Mouse (Mus musculus) liver, embryonic 14.5 days (tissue): Measurements from ENCODE around the gene Mrps23. TPM values are rescaled to one million over a fixed set of nuclear protein-coding genes. Genes with fewer than 3 reads are reported as not detected.

Experiments
- ATAC-seq: fragments of 200-750 bp; cut with Nextera tagmentation; 2 replicates; pipeline ENCODE4 v1.8.0; 2017; ENCODE audit warnings: moderate number of reproducible peaks, mild to moderate bottlenecking, moderate library complexity; ENCODE audit not compliant: insufficient read depth
- DNase-seq, 3 experiments: peaks; one replicate each; pipeline ENCODE4 v3.0.0-alpha.2; 2012 to 2013; ENCODE audit warnings: low read depth in 3 of 3, low spot score in 3 of 3
- H3K27ac ChIP-seq: fragments of 300-500 bp; sonication (generic); 2 replicates; pipeline ENCODE4 v1.5.1; 2014; ENCODE audit warnings: moderate library complexity, mild to moderate bottlenecking, control low read depth, inconsistent platforms
- H3K27me3 ChIP-seq: fragments of 300-500 bp; sonication (generic); 2 replicates; pipeline ENCODE4 v1.6.1; 2014; ENCODE audit warnings: mild to moderate bottlenecking, low read length, moderate library complexity; ENCODE audit not compliant: control insufficient read depth, insufficient read depth
- H3K36me3 ChIP-seq: fragments of 300-500 bp; sonication (generic); replicated peaks from 2 replicates; pipeline ENCODE4 v1.6.1; 2014; ENCODE audit warnings: low read depth; ENCODE audit not compliant: control insufficient read depth, insufficient read depth
- H3K4me1 ChIP-seq, 2 experiments: fragments of 200-500 bp in 1 of 2; fragments of 300-500 bp in 1 of 2; sonication (generic) in 1 of 2; replicated peaks; 2 replicates each; pipeline ENCODE4 v1.6.1; 2012 to 2014; ENCODE audit warnings: antibody characterized with exemption in 1 of 2, inconsistent platforms in 1 of 2, low read length in 1 of 2; ENCODE audit not compliant: control insufficient read depth in 2 of 2, insufficient read depth in 2 of 2
- H3K4me2 ChIP-seq: fragments of 300-500 bp; sonication (generic); 2 replicates; pipeline ENCODE4 v1.6.1; 2014; ENCODE audit warnings: low read depth, mild to moderate bottlenecking, control low read depth, moderate library complexity
- H3K4me3 ChIP-seq, 2 experiments: fragments of 200-500 bp in 1 of 2; fragments of 300-500 bp in 1 of 2; sonication (generic) in 1 of 2; 2 replicates each; pipeline ENCODE4 v1.5.1; 2012 to 2014; ENCODE audit warnings: low read depth in 2 of 2, low read length in 2 of 2, mild to moderate bottlenecking in 2 of 2, control low read depth in 1 of 2, inconsistent platforms in 1 of 2, moderate library complexity in 1 of 2; ENCODE audit not compliant: insufficient read depth in 1 of 2
- H3K9ac ChIP-seq: fragments of 300-500 bp; sonication (generic); replicated peaks from 2 replicates; pipeline ENCODE4 v1.6.1; 2014; ENCODE audit warnings: mild to moderate bottlenecking, control low read depth, moderate library complexity
- H3K9me3 ChIP-seq: fragments of 300-500 bp; sonication (generic); 2 replicates; pipeline ENCODE4 v1.6.1; 2016; ENCODE audit warnings: low read length, mixed read lengths; ENCODE audit not compliant: control insufficient read depth
- CTCF ChIP-seq: IDR thresholded peaks from 2 replicates; pipeline ENCODE4 v1.5.1; 2016; ENCODE audit warnings: antibody characterized with exemption, low read depth, control low read depth
- EP300 ChIP-seq: IDR thresholded peaks from 2 replicates; pipeline ENCODE4 v1.6.1; 2016; ENCODE audit warnings: antibody characterized with exemption, low read depth
- WGBS: fragments of 180-500 bp; shearing (Covaris S2); extraction: QIAGEN DNeasy Blood & Tissue Kit; methylation state at CpG from one replicate; pipeline ENCODE4 v1.1.7; 2014; ENCODE audit not compliant: insufficient replicate concordance; 5-methylcytosine and 5-hydroxymethylcytosine counted together
- polyA plus RNA-seq, 2 experiments: library from polyadenylated mRNA; depleted of rRNA in 1 of 2; stranded (reverse) in 1 of 2; unstranded in 1 of 2; fragments of >200 nt; fragmentation: Nextera tagmentation in 1 of 2; extraction: Ambion mirVana in 1 of 2; gene quantifications; 2 replicates each; pipeline versions ENCODE4 v1.2.1 to v1.2.3; 2012 to 2014

Gene Mrps23
- polyA plus RNA-seq, 2 experiments, result 30.2 to 33.7 TPM

DNA sequence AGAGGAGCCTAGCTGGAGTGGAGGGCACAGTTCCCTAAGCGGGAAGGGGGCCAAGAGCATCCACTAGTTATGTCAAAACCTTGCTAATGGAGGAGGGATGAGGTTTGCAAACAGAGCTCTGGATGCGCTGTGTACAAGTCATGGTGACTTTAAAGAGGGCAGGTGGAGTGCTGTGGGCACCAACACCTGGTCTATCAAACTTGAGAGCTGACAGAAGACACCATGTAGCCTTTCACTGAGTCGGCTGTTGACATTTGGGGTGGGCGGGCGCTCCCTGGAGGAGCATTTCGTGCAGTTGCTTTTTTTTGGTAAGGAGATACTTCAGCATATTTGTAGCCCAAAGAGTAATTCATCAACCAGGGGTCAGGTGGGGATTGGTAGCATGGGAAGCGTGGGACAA lies 47.1 kb downstream of the Mrps23 start:
- Histone ChIP-seq H3K27ac (no peak overlapping the region), H3K9me3 (no peaks in the 10 kb centered on the region), H3K27me3 (no peaks in the 10 kb centered on the region), H3K4me2 (no peak overlapping the region), H3K4me3 (no peak overlapping the region), H3K4me1 (no peaks in the 10 kb centered on the region; a peak in 2 of 4 replicates), H3K9ac (no peak overlapping the region), H3K36me3 (no peaks in the 10 kb centered on the region)
- DNase-seq (no peak), ATAC-seq (no peak)
- 53% methylated on average over 7 of the region's 7 CpGs for WGBS
- TF ChIP-seq CTCF (no peak), EP300 (no peak)

DNA sequence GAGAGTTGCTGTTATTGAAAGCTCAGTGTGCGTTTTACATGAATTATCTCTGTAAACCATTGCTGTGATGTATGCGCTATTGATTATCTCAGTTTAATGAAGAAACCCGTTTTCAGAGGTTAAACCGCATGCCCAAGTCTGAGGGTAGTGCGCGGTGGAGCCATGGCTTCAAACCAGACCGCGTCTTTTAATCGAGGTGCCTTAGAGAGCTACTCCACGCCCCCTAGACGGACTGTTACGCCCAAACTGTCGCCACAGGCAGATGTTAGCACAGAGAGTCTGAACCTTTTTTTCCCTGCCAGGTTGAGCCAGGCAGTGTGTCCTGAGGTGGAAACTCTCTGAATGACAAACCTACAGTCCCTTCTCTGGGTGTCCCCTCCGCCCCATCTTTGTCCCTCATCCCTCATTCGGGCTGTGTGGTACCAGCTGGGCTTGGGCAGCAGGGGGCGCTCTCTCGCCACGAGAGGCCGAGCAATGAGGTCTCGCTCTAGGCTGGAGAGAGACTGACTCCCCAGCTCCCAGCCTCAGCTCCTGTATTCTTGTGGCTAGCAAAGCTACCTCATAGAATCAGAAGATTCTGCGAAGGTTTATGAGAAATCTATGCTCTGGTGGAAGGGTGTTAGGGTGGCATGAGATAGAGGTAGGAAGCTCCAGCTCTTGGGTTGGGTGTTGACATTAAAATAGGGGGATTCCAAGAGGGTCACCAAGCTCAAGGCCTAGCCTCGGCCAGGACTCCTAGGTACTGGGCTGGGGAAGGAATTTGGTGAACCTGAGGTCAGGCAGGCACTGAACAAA lies 48.0 kb downstream of the Mrps23 start:
- no peak overlapping the region for H3K9ac ChIP-seq
- TF ChIP-seq EP300, result no peak
- TF ChIP-seq CTCF, result peak; percentile 96
- no peaks in the 10 kb centered on the region for H3K36me3 ChIP-seq
- no peak for DNase-seq
- H3K27ac ChIP-seq, result no peak overlapping the region
- no peak overlapping the region for H3K4me3 ChIP-seq
- no peaks in the 10 kb centered on the region for H3K27me3 ChIP-seq
- H3K9me3 ChIP-seq, result no peaks in the 10 kb centered on the region
- no peak for ATAC-seq
- no peaks in the 10 kb centered on the region; a peak in 2 of 4 replicates for H3K4me1 ChIP-seq
- no peak overlapping the region for H3K4me2 ChIP-seq
- WGBS, result 11% methylated on average over 22 of the region's 22 CpGs

DNA sequence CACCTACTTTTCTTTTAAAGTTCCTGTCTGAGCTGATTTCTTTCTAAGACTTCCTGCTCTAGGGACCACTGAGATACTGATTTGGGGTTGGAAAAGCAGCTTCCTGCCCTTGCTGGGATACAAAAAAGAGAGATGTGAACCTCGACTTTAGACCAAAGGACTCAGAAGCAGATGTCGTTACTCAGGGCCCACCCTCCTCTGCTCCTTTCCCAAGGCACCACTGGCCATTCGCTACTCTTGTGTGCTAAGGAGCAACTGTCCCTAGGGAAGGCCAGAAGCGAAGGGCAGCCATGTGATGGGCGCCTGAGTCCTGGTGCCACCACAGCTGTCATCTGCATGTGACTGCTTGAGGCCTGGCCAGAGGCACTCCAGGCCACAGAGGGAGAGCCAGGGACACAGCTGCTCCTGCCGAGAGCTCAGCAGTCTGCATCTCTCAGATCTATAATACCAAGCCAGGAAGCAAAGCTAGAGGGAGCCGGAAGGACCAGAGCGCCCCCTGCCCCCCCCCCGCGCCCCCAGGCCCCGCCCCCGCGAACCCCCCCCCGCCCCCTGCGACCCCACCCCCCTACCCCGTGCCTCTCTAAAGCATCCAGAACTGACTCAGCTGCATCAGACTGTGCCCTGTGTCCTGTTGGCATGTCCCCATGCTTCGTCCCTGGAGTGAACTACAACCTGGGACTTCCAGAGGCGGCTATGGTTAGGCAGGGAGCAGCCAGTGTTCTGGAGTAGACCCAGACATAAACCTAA lies 48.8 kb downstream of the Mrps23 start:
- H3K36me3 ChIP-seq, result no peaks in the 10 kb centered on the region
- TF ChIP-seq CTCF, result no peak
- no peak for TF ChIP-seq EP300
- H3K27ac ChIP-seq, result no peak overlapping the region
- DNase-seq (no peak), ATAC-seq (no peak)
- H3K4me2 ChIP-seq, result no peak overlapping the region
- H3K9ac ChIP-seq, result no peak overlapping the region
- H3K4me3 ChIP-seq, result no peak overlapping the region
- 21% methylated on average over 18 of the region's 18 CpGs for WGBS
- H3K9me3 ChIP-seq, result no peaks in the 10 kb centered on the region
- no peaks in the 10 kb centered on the region for H3K27me3 ChIP-seq
- no peaks in the 10 kb centered on the region; a peak in 1 of 4 replicates for H3K4me1 ChIP-seq

DNA sequence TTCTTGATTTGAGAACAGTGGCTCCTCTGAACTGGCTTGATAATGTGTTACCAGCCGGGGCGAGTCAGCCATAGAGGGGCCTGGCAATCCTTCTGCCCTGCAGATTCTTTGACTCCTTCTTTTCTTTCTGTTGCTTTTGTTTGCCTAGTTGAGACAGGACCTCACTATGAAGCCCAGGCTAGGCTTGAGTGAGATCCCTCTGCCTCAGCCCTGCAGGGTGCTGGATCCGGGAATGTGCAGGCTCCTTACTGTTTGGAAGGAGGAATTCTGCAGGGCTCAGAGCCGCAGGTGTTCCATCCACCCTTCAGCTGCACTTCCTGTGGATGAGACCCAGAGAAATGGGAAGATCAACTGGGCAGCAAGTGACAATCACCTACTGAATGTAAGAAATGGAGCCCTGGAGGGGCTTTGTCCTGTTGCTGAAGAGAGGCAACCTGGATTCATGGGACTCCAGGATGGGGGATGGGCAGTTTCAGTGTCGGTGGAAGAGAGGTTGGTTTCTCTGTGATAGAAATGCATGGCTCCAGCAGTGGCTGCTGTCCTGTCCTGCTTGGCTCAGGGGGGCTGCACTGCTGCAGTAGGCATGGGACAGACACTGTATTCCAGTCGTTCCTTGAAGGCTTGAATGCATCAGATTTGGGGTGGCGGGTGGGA lies 49.5 kb downstream of the Mrps23 start:
- TF ChIP-seq CTCF (no peak), EP300 (no peak)
- DNase-seq (no peak), ATAC-seq (no peak)
- Histone ChIP-seq H3K27me3 (no peaks in the 10 kb centered on the region), H3K4me1 (no peaks in the 10 kb centered on the region; a peak in 1 of 4 replicates), H3K36me3 (no peaks in the 10 kb centered on the region), H3K9ac (no peak overlapping the region), H3K9me3 (no peaks in the 10 kb centered on the region), H3K27ac (no peak overlapping the region), H3K4me2 (no peak overlapping the region), H3K4me3 (no peak overlapping the region)
- 56% methylated on average over 7 of the region's 7 CpGs for WGBS

DNA sequence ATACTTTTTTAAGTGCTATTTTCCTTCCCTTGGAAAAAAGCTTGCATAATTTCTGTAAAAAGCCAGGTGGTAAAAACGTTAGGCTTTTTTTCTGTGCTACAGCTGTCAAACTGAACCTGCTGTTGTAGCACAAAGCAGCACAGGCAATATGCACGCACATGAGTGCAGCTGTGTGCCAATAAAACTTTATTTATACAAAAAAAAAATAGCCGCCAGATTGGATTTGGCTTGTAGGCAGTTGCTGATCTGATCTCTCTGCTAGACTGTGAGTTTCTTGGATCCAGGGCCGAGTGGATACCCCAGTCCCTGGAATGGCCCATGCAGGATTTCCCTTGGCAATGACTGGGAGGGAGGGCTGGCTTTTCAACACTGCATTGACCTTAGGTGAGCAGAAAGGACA lies 53.5 kb downstream of the Mrps23 start:
- Histone ChIP-seq H3K27ac (no peak overlapping the region), H3K27me3 (no peaks in the 10 kb centered on the region), H3K4me2 (no peak overlapping the region), H3K4me1 (no peaks in the 10 kb centered on the region), H3K36me3 (no peaks in the 10 kb centered on the region), H3K9ac (no peak overlapping the region), H3K9me3 (no peaks in the 10 kb centered on the region), H3K4me3 (no peak overlapping the region)
- TF ChIP-seq CTCF (no peak), EP300 (no peak)
- no peak for DNase-seq
- no peak for ATAC-seq
- 67% methylated on average over 4 of the region's 4 CpGs for WGBS
